Mouse (Mus musculus) hindbrain, embryonic 10.5 days (tissue): Measurements from ENCODE around the gene Ipo11. TPM values are rescaled to one million over a fixed set of nuclear protein-coding genes. Genes with fewer than 3 reads are reported as not detected.

Source experiments
- DNase-seq: peaks from one replicate; pipeline ENCODE4 v3.0.0-alpha.2; 2017; ENCODE audit warnings: low spot score
- H3K27ac ChIP-seq: fragments of 300-500 bp; sonication (generic); 2 replicates; pipeline ENCODE4 v1.5.1; 2016; ENCODE audit warnings: mild to moderate bottlenecking, moderate library complexity
- H3K27me3 ChIP-seq: fragments of 300-500 bp; sonication (generic); 2 replicates; pipeline ENCODE4 v1.6.1; 2016; ENCODE audit warnings: mild to moderate bottlenecking; ENCODE audit not compliant: poor library complexity, insufficient read depth, severe bottlenecking
- H3K36me3 ChIP-seq: fragments of 300-500 bp; sonication (generic); 2 replicates; pipeline ENCODE4 v1.6.1; 2016; ENCODE audit warnings: mild to moderate bottlenecking, moderate library complexity
- H3K4me1 ChIP-seq: fragments of 300-500 bp; sonication (generic); replicated peaks from 2 replicates; pipeline ENCODE4 v1.6.1; 2016; ENCODE audit warnings: mild to moderate bottlenecking
- H3K4me3 ChIP-seq: fragments of 300-500 bp; sonication (generic); 2 replicates; pipeline ENCODE4 v1.5.1; 2016; ENCODE audit warnings: mild to moderate bottlenecking, moderate library complexity
- H3K9me3 ChIP-seq: fragments of 300-500 bp; sonication (generic); 2 replicates; pipeline ENCODE4 v1.6.1; 2016; ENCODE audit warnings: mild to moderate bottlenecking, moderate library complexity
- WGBS: fragments of 180-500 bp; shearing (Covaris S2); methylation state at CpG from one replicate; pipeline ENCODE4 v1.1.7; 2016; 5-methylcytosine and 5-hydroxymethylcytosine counted together
- polyA plus RNA-seq: library from polyadenylated mRNA; unstranded; fragments of >200 nt; fragmentation: Nextera tagmentation; extraction: Ambion mirVana; gene quantifications from 2 replicates; pipeline ENCODE4 v1.2.1, GENCODE M21; 2016

Ipo11 gene
- polyA plus RNA-seq, 1 experiment from 2014 or later = 73.7 TPM

- Histone ChIP-seq H3K27ac (no peak overlapping the region), H3K27me3 (no peaks in the 10 kb centered on the region), H3K4me1 (no peaks in the 10 kb centered on the region), H3K36me3 (peaks cover 45% of the 10 kb centered on the region), H3K9me3 (no peaks in the 10 kb centered on the region), H3K4me3 (no peak overlapping the region)
- no peak for DNase-seq
- WGBS = 95% methylated on average over 5 of the region's 5 CpGs
These were observed 131.6 kb downstream of the Ipo11 start for GRCm38 (mm10) chr13:106805146-106805545.

GRCm38 (mm10) chr13:106798026-106798425 is 138.7 kb downstream of the Ipo11 start:
- no peak for DNase-seq
- no peaks in the 10 kb centered on the region for H3K4me1 ChIP-seq
- H3K27me3 ChIP-seq = no peaks in the 10 kb centered on the region
- H3K27ac ChIP-seq = no peak overlapping the region
- H3K36me3 ChIP-seq = peaks cover 41% of the 10 kb centered on the region
- no peaks in the 10 kb centered on the region for H3K9me3 ChIP-seq
- H3K4me3 ChIP-seq = no peak overlapping the region
- WGBS = 66% methylated on average over 3 of the region's 3 CpGs

GRCm38 (mm10) chr13:106788817-106789216 is 147.9 kb downstream of the Ipo11 start:
- H3K27ac ChIP-seq = no peak overlapping the region
- H3K27me3 ChIP-seq = no peaks in the 10 kb centered on the region
- H3K4me1 ChIP-seq = no peaks in the 10 kb centered on the region; the same call in 1 of the 2 replicates
- DNase-seq = no peak
- H3K4me3 ChIP-seq = no peak overlapping the region
- 68% methylated on average over 7 of the region's 7 CpGs for WGBS
- H3K9me3 ChIP-seq = no peaks in the 10 kb centered on the region
- H3K36me3 ChIP-seq = peaks cover 38% of the 10 kb centered on the region

- H3K36me3 ChIP-seq = no peaks in the 10 kb centered on the region
- H3K27ac ChIP-seq = no peak overlapping the region
- H3K9me3 ChIP-seq = no peaks in the 10 kb centered on the region
- H3K27me3 ChIP-seq = no peaks in the 10 kb centered on the region
- no peaks in the 10 kb centered on the region for H3K4me1 ChIP-seq
- DNase-seq = no peak
- H3K4me3 ChIP-seq = no peak overlapping the region
- WGBS = 93% methylated on average over 10 of the region's 10 CpGs
These were observed 168.0 kb downstream of the Ipo11 start for GRCm38 (mm10) chr13:106768807-106769206.

- H3K27me3 ChIP-seq = no peaks in the 10 kb centered on the region
- H3K27ac ChIP-seq = no peak overlapping the region
- H3K36me3 ChIP-seq = no peaks in the 10 kb centered on the region
- 68% methylated on average over 1 of the region's 1 CpGs for WGBS
- DNase-seq = no peak
- no peak overlapping the region for H3K4me3 ChIP-seq
- H3K9me3 ChIP-seq = no peaks in the 10 kb centered on the region
- H3K4me1 ChIP-seq = no peaks in the 10 kb centered on the region
These were observed 174.1 kb downstream of the Ipo11 start for GRCm38 (mm10) chr13:106762611-106763010.

GRCm38 (mm10) chr13:106761661-106762060 is 175.1 kb downstream of the Ipo11 start:
- Histone ChIP-seq H3K27ac (no peak overlapping the region), H3K4me3 (no peak overlapping the region), H3K36me3 (no peaks in the 10 kb centered on the region), H3K27me3 (no peaks in the 10 kb centered on the region), H3K4me1 (no peaks in the 10 kb centered on the region), H3K9me3 (no peaks in the 10 kb centered on the region)
- WGBS = 97% methylated on average over 1 of the region's 1 CpGs
- DNase-seq = no peak

GRCm38 (mm10) chr13:106760232-106760875 is 176.4 kb downstream of the Ipo11 start:
- 81% methylated on average over 14 of the region's 14 CpGs for WGBS
- no peaks in the 10 kb centered on the region for H3K4me1 ChIP-seq
- no peaks in the 10 kb centered on the region for H3K36me3 ChIP-seq
- H3K27me3 ChIP-seq = no peaks in the 10 kb centered on the region
- H3K27ac ChIP-seq = no peak overlapping the region
- no peak overlapping the region for H3K4me3 ChIP-seq
- no peaks in the 10 kb centered on the region for H3K9me3 ChIP-seq
- DNase-seq = peak; percentile 3

GRCm38 (mm10) chr13:106755892-106756291 is 180.9 kb downstream of the Ipo11 start:
- Histone ChIP-seq H3K27ac (no peak overlapping the region), H3K36me3 (no peaks in the 10 kb centered on the region), H3K9me3 (no peaks in the 10 kb centered on the region), H3K4me1 (no peaks in the 10 kb centered on the region), H3K27me3 (no peaks in the 10 kb centered on the region), H3K4me3 (no peak overlapping the region)
- no peak for DNase-seq
- 69% methylated on average over 5 of the region's 5 CpGs for WGBS

GRCm38 (mm10) chr13:106754216-106754615 is 182.5 kb downstream of the Ipo11 start:
- 87% methylated on average over 3 of the region's 3 CpGs for WGBS
- Histone ChIP-seq H3K27ac (no peak overlapping the region), H3K36me3 (no peaks in the 10 kb centered on the region), H3K4me3 (no peak overlapping the region), H3K9me3 (no peaks in the 10 kb centered on the region), H3K27me3 (no peaks in the 10 kb centered on the region), H3K4me1 (no peaks in the 10 kb centered on the region)
- no peak for DNase-seq

- WGBS = 90% methylated on average over 1 of the region's 1 CpGs
- no peak overlapping the region for H3K4me3 ChIP-seq
- no peaks in the 10 kb centered on the region for H3K27me3 ChIP-seq
- H3K36me3 ChIP-seq = no peaks in the 10 kb centered on the region
- no peaks in the 10 kb centered on the region for H3K9me3 ChIP-seq
- H3K4me1 ChIP-seq = no peaks in the 10 kb centered on the region
- H3K27ac ChIP-seq = no peak overlapping the region
- no peak for DNase-seq
These were observed 184.8 kb downstream of the Ipo11 start for GRCm38 (mm10) chr13:106751951-106752350.

GRCm38 (mm10) chr13:106746823-106747222 is 189.9 kb downstream of the Ipo11 start:
- H3K27ac ChIP-seq = no peak overlapping the region
- H3K4me1 ChIP-seq = no peaks in the 10 kb centered on the region
- no peaks in the 10 kb centered on the region for H3K9me3 ChIP-seq
- no peaks in the 10 kb centered on the region for H3K36me3 ChIP-seq
- H3K27me3 ChIP-seq = no peaks in the 10 kb centered on the region
- no peak for DNase-seq
- WGBS = 93% methylated on average over 5 of the region's 5 CpGs
- H3K4me3 ChIP-seq = no peak overlapping the region

- Histone ChIP-seq H3K27ac (no peak overlapping the region), H3K4me3 (no peak overlapping the region), H3K9me3 (no peaks in the 10 kb centered on the region), H3K27me3 (no peaks in the 10 kb centered on the region), H3K4me1 (no peaks in the 10 kb centered on the region), H3K36me3 (no peaks in the 10 kb centered on the region)
- no peak for DNase-seq
- 60% methylated on average over 6 of the region's 6 CpGs for WGBS
These were observed 191.6 kb downstream of the Ipo11 start for GRCm38 (mm10) chr13:106745201-106745600.
